ENCODE assay signal across 13 mouse cellular contexts in the genomic region with DNA sequence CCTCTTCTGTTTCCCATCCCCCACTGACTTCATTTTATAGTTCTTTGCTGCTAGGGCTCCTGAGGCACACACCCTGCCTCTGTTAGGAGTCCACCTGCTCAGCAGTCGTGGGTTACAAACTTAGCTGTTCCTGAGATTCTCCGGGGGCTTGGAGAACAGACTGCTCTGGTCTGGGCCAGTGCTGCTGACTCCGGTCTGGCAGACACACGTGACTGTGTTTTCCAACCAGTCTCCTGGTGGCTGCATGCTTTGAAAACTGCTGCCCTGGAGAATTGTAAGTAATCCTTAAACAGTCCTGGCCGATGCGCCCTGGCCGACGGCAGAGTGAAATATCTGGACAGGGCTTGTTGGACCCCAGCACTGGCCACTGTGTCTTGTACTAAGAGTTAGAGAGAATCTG. TPM values are rescaled to one million over a fixed set of nuclear protein-coding genes. Genes with fewer than 3 reads are reported as not detected.
DNase-seq lines count a peak whose midpoint lies in the region; ATAC-seq lines count a peak whose summit lies in the region.
"Had no signal": no experiment of that assay in that cellular context is flagged by ENCODE, and none has a peak within 500 bp of the region (broad histone marks: within the 10 kb centered on the region; RNA-seq: fewer than 3 reads in every experiment).

No protein-coding gene starts in this region.

- DNase-seq in heart, postnatal 25 days (ENCODE audit: low spot score) = no peak
- DNase-seq in ZHBTc4 (ENCODE audit: low read depth, low spot score) = peak; percentile 45
- DNase-seq in embryonic facial prominence, embryonic 14.5 days (ENCODE audit: low spot score) = peak; percentile 7
- peak; percentile 34 to 52 for DNase-seq in kidney, postnatal 36 days
- DNase-seq in thymus, postnatal 0 days (ENCODE audit: low spot score) = no peak
- no peak for DNase-seq in urinary bladder, postnatal 10 days (ENCODE audit: low spot score)
- DNase-seq: adrenal gland, postnatal 10 days; thymus, postnatal 14 days had no signal

- H3K27ac ChIP-seq in heart, embryonic 14.5 days (replicated peaks in 1 of 2; ENCODE audit: control insufficient read depth in 1 of 2, insufficient read depth in 1 of 2, low read depth in 2 of 2, low read length in 2 of 2) = 0 out of 4 replicates have a peak overlapping the region, but pooled peaks of 1 of the 2 experiments have one; percentile 12
- no peak overlapping the region for H3K27ac ChIP-seq in embryonic facial prominence, embryonic 14.5 days (replicated peaks; ENCODE audit: low read depth, low read length)
- H3K27ac ChIP-seq: hindbrain, embryonic 10.5 days; macrophage had no signal

- no peaks in the 10 kb centered on the region for H3K27me3 ChIP-seq in heart, embryonic 14.5 days (ENCODE audit: control insufficient read depth, insufficient read depth, low read length)
- H3K27me3 ChIP-seq in embryonic facial prominence, embryonic 14.5 days (replicated peaks; ENCODE audit: control insufficient read depth, insufficient read depth, low read length) = no peaks in the 10 kb centered on the region

- H3K9me3 ChIP-seq in heart, embryonic 14.5 days (ENCODE audit: control insufficient read depth, low read length) = no peaks in the 10 kb centered on the region
- no peaks in the 10 kb centered on the region for H3K9me3 ChIP-seq in embryonic facial prominence, embryonic 14.5 days (ENCODE audit: control insufficient read depth, low read length)
- H3K9me3 ChIP-seq: hindbrain, embryonic 10.5 days had no signal

- H3K36me3 ChIP-seq in heart, embryonic 14.5 days (ENCODE audit: control insufficient read depth, insufficient read depth, low read length) = no peaks in the 10 kb centered on the region
- no peaks in the 10 kb centered on the region for H3K36me3 ChIP-seq in embryonic facial prominence, embryonic 14.5 days (ENCODE audit: control insufficient read depth, insufficient read depth, low read length)
- H3K36me3 ChIP-seq: hindbrain, embryonic 10.5 days had no signal

- WGBS in heart, embryonic 14.5 days = 30% methylated on average over 8 of the region's 8 CpGs
- 37% methylated on average over 8 of the region's 8 CpGs for WGBS in embryonic facial prominence, embryonic 14.5 days

- H3K4me2 ChIP-seq in heart, embryonic 14.5 days (ENCODE audit: low read length) = peak overlapping the region; percentile 43
- H3K4me2 ChIP-seq in embryonic facial prominence, embryonic 14.5 days (ENCODE audit: low read depth, low read length) = no peak overlapping the region

- peaks cover 16 to 17% of the 10 kb centered on the region in 2 experiments for H3K4me1 ChIP-seq in heart, embryonic 14.5 days (ENCODE audit: control insufficient read depth in 2 of 2, insufficient read depth in 2 of 2, low read length in 2 of 2)
- H3K4me1 ChIP-seq in embryonic facial prominence, embryonic 14.5 days (ENCODE audit: control insufficient read depth, insufficient read depth, low read length) = peaks cover 8% of the 10 kb centered on the region

- no peak; the same call in 1 of the 2 replicates for ATAC-seq in heart, embryonic 14.5 days (ENCODE audit: insufficient number of reproducible peaks, insufficient read depth, low FRiP score, low read depth)
- peak; percentile 65 for ATAC-seq in embryonic facial prominence, embryonic 14.5 days (ENCODE audit: low read depth)

- H3K4me3 ChIP-seq in heart, embryonic 14.5 days (ENCODE audit: control insufficient read depth in 1 of 2, insufficient read depth in 1 of 2, low read depth in 1 of 2, low read length in 2 of 2) = no peak overlapping the region
- H3K4me3 ChIP-seq in embryonic facial prominence, embryonic 14.5 days (ENCODE audit: low read depth, low read length) = no peak overlapping the region
- H3K4me3 ChIP-seq: hindbrain, embryonic 10.5 days had no signal

- H3K9ac ChIP-seq in heart, embryonic 14.5 days (ENCODE audit: low read length) = peak overlapping the region; percentile 46
- H3K9ac ChIP-seq in embryonic facial prominence, embryonic 14.5 days (ENCODE audit: low read depth, low read length) = peak overlapping the region; percentile 22; the same call in 1 of the 2 replicates

- intact Hi-C loops in heart, postnatal 25 days (cut with DNase I) = no loop called here

RNA-seq across cellular contexts. Expression of gene Slc15a1, which starts 12.7 kb away (rescaled TPM):
- 0.09 TPM in 1 of 2 replicates, not detected in the other for polyA plus RNA-seq in heart, embryonic 14.5 days (2014; fragmentation: Nextera tagmentation; extraction: Ambion mirVana)
- not detected for total RNA-seq in heart, postnatal 25 days (2021)
- polyA plus RNA-seq in embryonic facial prominence, embryonic 14.5 days (2014; fragmentation: Nextera tagmentation; extraction: Ambion mirVana) = 0.25 and 0.54 TPM in 2 replicates
- polyA plus RNA-seq in thymus, postnatal 0 days (2015; fragmentation: Nextera tagmentation; extraction: Ambion mirVana) = 3.3 and 3.4 TPM in 2 replicates
- total RNA-seq: common myeloid progenitor, adult 5-6 weeks; layer of hippocampus, adult 8-10 months had no signal
- polyA plus RNA-seq: macrophage had no signal

Comparison
In these comparisons a context has a peak if more than half of its experiments do, and no peak if none do; other contexts are left out.
1. DNase-seq: peak in ZHBTc4 (single experiment), embryonic facial prominence, embryonic 14.5 days (single experiment) and kidney, postnatal 36 days (2 of 2); none in heart, postnatal 25 days (single experiment), thymus, postnatal 0 days (single experiment) and urinary bladder, postnatal 10 days (single experiment).